Mouse (Mus musculus) embryo, embryonic 9.5 days (tissue): Measurements from ENCODE around the gene Gpr107.

Source experiments
- DNase-seq: peaks from one replicate; pipeline ENCODE4 v3.0.0-alpha.2; 2017; ENCODE audit errors: extremely low spot score

The Gpr107 gene

DNA sequence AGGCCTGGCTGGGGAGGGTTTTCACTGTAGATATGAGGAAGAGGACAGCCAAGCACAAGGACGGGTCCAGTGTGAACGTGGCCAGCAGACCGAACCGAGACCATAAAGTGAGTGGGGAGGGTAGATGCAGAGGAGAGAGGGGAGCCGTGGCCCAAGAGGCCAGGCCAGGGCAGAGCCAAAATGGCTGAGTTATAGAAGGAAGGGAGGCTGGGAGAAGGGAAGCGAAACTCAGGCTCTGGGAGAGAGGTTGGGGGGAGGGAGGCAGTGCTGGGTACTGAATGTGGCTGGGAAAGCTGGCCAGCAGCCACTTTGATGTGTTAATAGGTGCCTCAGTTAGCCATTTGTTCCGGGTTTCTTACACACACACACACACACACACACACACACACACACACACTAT, 24.9 kb upstream of the Gpr107 start:
- DNase-seq = no peak

DNA sequence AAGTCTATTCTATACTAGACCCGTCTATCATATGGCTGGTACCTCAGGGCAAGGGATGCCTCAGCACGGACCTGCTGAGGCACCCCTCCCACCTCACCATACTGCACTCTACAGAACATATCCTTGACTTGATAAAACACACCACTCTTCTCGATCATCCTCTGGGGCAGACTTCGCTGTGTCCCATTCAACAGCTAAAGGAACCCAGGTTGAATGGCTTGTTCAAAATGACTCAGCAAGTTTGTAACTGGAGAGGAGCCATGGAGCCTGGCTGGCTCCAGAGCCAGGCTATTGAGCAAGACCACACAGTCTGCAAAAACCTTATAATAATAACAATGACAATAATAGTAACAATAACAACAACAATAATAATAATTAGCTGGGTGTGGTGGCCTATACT, 24.2 kb upstream of the Gpr107 start:
- DNase-seq = no peak

DNA sequence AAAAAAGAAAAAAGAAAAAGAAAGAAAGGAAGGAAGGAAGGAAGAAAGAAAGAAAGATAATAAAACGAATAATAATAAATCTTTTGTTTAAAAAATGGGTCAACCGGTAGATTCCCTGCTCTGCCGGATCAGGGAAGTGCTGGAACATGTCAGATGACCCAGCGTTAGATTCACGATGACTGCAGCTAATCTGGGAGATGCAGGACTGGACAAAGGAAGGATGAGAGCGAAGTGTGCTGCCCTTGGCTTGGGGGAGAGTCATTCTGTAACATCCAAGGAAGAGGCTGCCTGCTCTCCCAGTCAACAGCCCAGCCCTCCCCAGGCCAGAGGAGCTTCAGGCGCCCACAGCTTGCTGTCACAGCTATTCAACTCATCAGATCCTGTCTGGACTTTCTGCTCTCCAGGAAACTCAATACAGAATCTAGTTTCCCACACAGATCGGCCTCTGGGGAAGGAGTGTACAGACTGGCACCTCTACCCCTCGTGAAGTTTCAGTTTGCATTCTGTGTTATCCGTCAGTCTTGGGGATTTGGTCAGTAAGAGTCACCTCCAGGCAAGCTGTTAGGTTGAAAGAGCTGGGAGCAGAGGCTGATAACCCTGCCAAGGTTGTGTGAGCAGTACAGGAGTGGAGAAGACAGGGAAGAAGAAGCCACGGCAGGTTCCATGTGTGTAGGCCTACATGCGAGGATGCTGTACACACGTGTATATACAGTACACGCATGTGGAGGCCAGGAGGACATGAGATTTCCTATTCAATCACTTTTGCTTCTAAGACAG, 22.2 kb upstream of the Gpr107 start:
- no peak for DNase-seq

DNA sequence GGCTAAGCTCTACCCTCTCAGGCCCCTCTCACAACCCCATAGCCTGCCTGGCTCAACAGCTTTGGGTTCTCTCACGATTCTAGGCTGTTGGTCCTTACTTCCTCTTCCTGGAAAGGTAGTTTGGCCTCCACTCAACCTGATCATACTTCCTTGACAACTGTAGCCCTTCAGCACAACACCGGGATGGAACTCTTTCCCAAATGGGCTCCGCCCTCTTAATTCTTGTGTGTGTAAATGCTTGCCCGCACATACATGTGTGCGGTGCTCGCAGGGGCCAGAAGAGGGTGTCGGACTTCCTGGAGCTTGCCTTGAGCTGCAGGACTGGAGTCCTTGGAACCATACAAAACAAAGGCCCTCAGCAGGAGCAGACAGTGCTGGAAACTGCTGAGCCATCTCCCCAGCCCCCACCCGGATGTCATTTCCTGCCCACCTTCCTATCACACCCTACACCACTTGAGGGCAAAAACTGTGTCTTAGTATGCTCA, 21.3 kb upstream of the Gpr107 start:
- DNase-seq = no peak

DNA sequence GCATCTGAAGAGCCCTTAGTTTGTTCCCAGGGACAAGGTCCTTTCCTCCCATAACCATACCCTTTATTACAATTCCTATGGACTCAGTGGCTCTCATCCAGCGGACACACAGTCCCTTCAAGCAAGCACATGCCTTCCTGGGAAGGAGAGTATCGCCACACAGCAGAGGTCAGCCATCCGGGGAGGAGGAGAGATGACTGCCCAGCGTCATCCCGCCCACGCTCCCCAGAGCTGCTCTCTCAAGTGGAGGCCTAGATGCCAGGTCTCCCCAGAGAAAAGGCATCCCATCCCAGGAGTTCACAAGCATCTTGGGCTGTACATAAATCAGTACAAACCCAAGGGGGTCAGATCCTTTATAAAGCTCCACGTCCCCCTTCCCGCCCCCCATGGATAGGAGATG, 19.4 kb upstream of the Gpr107 start:
- no peak for DNase-seq

DNA sequence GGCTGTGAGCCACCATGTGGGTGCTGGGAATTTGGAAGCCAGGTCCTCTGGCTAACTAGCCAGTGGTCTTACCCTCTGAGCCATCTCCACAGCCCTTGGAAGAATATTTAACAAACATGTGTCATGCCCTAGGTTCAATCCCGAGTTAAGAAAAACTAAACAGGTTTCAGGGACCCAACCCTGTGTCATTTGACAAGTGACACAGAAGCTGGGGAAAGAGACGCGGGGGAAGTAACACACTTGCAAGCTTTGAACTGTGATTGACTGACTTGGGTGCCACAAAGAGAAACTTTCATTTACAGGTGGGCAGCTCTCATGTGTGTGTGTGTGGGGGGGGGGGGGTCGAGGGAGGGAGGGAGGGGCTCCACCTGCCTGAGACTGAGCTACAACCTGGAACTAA, 18.1 kb upstream of the Gpr107 start:
- DNase-seq = no peak

DNA sequence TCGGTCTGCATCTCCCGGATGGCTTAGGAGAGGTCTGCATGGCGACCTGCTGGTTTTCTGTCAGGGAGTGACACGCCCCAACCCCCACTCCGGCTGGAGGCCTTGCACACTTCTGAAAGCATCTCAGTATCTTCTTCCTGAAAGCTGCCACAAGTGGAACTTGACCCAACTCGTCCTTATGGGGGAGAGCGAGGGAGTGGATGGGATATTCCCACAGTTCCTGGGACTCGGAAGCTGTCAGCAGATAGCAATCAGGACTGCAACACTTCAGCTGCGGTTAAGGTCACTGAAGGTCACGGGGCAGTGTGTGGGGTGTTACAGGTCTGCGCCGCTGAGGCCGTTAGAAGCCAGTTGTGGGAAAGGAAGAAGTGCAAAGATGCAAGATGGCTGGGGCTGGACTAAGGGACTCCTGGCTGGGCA, 16.6 kb upstream of the Gpr107 start:
- peak; percentile 45 for DNase-seq

DNA sequence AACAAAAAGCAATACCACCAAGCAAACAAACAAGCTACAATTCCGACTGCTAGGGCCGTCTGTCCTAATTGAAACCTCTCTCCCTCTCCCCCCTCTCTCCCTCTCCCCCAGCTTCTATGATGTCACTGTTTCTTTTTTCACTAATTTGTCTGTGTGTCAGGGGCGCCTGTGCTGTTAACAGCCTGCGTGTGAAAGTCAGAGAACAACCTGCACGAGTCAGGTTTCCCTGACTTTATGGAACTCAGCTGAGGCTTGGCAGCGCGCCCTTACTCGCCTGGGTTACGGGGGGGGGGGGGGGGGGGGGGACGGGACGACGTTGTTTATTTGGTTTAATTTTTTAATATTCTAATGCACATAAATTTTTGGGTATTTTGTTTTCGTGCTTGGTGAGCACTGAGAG, 15.8 kb upstream of the Gpr107 start:
- no peak for DNase-seq

DNA sequence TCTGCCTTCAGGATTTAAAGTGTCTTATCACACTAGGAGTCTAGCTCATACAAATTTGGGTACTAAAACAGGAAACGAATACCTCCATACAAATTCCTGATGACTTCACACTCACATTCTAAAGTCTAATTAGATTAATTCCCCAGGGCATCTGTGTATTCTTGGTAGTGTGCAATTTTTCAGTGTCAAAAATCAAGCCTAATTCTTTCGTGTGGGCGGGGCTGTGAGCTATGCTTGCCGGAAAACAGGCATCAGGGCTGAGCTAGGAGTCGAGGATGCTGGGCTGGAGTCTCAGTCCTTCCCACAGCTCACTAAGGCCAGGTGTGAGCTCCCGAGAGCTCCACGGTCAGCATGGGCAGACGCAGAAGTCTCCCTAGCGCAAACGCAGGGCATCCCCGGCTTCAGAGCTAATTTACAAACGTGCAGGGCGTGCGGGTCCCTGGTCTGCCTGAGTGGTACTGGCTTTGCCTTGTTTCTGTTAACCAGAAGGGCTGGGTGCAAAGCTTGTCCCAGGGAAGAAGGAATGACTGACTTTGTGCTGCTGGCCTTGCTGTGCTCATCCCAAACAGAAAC, 15.0 kb upstream of the Gpr107 start:
- no peak for DNase-seq

DNA sequence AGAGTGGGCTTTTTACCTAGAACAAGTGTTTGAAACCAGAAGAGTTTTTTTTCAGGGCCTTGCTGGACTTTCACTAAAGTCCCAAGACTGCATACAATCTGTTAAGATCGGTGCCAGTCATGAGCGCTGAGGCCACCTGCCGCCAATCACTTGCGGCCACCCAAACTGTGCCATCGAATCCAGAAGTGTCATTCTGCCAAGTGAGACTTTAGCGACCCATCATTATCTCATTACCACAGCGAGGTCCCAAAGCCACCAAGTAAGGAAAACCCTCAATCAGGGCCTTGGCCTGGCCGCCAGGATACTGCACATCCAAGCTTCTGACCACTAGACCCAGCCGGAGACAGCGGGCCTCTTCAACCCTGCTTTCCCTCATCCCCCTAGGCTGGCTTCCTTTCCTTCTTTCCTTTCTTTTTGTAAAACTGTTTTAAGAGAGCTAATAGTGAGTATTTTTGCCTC, 12.9 kb upstream of the Gpr107 start:
- no peak for DNase-seq

DNA sequence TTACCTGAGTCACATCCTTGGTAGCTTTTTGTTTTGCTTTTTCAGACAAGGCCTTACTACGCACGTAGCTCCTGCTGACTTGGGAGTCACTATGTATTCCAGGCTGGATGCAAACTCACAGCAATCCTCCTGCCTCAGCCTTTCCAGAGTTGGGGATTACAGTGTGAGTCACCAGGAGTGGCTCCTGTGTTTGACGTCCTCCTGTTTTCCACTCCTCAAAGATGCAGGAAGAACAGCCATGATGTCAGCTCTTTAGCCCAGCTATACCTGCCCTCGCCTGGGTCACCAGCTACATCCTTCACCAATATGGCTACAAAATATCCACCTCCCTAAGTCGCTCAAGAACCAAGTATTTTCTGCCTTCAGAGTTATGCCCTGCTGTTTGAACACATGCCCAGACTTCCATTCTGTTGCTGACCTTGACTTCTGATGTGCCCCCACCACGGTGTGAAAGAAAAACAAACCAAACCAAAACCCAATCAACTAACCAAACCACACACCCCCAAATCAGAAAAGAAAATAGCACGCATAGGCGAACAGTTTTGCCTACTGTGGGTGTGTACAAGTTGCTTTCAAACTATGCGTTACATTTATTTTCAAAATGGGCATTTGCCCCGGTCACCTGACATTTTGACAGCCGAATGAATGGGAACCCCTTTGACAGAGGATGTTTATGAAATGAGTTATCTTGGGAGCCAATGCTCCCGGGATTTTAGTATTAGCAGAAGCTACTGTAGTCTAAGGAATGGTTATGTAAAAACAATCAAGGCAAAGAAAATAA, 11.9 kb upstream of the Gpr107 start:
- no peak for DNase-seq

DNA sequence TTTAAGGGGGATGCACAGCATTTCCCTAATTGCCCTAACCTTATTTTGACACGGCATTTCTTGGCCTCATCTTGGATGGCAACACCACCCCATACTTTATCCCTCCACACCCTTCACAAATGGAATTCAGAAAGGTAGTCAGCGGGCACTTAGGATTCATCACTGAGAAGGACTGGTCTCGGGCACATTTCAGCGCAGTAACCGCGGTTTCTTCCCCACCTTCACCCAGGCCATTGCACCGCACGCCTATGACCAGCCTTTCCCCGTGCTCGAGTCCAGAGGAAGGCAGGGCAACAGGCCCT, 11.4 kb upstream of the Gpr107 start:
- no peak for DNase-seq

DNA sequence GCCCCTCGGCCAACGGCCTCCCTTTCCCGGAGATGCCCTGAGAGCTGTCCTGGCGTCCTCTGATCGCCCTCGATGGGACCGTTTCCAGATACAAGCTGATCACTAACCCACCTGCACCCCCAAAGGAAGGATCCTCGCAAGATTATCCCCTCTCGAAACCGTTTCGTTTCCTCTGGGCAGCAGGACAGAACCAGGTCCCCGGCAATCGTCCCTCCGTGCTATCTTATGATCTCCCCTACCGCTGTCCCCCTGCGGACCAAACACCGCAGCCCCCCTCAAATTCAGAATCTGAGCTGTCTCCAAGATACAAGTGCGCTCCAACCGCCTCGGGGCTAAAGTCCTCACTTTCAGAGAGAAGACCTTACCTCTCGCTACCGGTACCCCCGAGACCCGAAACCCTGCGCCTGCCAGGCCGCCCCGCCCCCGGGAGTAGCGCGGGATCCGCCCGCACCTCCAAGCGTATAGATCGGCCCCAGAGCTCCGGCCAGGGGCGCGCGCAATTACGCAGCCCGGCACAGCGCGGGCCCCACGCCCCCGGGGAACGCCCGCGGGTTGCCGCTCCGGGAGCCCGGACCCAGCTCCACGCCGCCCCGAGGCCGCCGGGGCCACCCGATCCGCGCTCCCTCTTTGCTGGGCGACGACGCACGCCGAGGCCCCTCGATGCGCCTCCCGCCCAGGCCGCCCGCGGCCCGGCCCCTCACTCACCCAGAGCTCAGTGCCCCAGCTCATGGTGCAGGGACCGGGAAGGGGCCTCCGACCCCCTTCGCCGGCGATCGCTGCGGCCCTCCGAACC, 10.8 kb upstream of the Gpr107 start:
- DNase-seq = peak; percentile 45

DNA sequence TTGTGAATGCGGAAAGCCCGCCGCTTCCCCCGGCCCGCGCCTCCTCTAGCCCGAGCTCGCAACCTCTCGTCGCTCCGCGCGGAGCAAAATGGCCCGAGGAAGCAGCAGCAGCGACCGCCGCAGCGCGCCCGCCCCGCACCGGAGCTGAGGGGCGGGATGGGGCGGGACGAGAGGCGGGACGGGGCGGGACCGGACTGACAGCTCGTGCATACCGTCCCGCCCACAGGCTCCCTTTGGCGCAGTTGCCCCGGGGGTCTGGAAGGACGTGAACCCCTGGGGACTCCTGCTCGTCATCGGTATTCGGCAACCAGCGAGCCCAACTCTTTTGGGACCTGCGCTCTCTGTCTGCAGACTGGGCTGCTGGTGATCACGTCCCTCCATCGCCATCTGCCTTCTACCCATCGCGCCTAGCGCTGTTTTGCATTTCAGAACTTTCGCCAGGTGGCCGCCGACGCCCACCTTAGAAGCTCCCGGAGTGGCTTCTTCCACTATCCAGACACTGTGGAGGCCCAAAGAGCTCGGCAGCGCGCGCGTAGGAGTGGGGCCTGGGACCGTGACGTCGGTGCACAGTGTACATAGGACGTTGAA, 10.2 kb upstream of the Gpr107 start, which contains the start of gene Fnbp1:
TSS of gene Fnbp1 (minus strand) at position 142 of the 588 bp plus-strand sequence.
- peak; percentile 88 for DNase-seq

DNA sequence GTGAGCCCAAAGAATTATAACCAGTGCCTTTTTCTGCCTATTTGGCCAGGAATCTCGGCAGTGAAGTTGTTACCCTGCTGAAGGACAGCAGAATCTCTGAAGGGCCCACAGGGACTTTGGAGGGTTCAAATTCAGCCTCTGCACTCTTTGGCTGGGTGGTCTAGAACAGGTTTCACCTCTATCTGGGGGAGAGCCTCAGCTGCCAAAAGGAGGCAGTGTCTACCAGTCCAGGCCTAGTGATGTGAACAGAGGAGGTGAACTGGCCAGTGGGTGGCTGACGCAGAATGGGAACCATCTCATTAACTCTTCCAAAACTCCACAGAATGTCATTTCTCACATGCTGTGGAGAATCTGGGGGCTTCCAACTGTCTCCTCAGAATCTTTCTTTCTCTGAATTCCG, 9.6 kb upstream of the Gpr107 start:
- no peak for DNase-seq

DNA sequence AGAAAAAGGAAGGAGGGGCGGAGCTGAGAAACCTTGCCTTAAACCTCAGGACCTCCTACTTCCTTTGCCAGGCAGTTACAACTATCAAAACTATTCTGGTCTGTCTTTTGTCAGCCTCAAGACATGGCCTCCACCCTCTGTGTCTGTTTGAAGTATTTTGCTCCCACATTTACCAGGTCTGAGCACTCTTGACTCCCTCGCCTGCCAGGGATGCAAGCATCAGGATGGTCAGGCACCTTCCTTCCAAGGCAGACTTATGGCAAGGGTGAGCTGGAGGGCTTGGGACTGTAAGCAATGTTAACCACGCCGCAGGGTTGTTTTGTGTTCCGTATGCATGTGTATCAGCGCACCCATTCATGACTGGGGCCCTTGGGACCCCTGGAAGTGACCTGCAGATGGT, 8.8 kb upstream of the Gpr107 start:
- no peak for DNase-seq

DNA sequence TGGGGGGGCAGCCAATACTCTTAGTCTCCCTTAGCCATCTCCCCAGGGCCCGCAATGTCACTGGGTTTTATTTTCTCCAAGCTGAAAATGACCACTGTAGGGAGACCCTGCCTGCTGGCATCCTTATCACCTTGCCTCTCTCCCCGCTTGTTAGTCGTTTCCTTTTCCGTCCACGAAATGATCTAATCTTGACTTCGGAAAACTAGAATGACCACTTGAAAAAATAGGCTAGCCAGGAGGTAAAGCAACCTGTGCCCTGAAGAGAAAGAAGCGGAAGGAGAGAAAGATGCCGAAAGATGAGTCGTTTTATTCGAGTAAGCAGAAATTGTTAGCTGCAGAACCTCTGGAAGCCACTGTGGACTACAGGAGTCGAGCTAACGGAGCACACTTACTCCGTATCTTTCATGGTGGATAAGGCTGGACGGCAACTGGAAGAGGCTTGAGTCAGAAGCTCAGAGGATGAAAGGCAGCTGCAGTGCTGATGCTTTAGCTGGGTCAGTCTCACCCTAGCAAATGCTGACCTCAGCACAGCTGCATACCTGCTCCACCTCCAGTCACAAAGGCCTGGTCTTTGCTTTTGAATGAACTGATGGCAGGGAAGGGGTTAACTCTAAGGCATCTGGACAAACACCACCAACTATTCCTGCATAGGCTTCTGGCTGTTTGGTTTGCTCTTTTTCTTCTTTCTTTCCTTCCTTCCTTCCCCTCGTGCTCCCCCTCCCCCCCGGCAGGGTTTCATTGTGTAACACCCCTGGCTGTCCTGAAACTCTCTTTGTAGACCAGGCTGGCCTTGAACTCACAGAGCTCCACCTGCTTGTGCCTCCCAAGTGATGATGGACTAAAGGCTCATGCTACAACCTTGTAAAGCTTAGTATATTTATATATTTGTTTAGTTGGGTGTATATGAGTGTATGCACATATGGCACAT, 8.1 kb upstream of the Gpr107 start:
- DNase-seq = no peak

DNA sequence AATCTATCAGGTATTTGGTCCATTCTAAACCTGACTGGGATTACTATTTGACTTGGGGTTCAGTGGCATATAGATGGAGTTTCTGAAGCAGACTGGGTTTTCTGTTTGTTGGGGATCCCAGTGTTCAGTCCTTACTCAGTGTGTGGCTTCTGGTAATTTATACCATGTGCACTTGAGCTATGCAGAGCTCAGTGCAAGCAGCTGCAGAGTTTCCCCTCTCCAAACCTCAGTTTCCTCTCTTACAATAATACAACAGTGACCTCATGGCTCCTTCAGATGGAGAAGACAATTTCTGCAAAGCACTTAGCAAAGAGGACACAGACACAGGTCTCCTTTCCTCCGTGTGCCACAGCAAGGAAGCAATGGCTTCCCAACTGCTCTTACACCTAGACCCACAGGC, 7.2 kb upstream of the Gpr107 start:
- no peak for DNase-seq

DNA sequence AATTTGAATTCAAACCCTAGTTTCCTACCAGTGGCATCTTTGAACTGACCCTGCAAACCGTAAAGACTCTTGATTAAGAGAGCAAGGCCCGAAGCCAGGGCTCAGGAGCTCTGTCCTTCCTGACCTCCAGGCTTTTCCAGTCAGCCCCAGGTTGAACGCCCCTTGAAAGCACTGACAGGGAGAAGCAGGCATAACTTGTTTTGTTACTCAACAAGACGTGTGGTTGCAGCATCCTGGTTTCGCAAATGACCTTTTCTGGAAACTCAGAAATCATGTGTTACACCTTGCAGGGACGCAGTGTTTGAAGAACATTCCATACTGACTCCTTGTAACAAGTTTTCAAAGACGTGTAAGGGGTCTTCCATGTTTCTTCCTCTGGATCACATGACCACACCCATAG, 5.1 kb upstream of the Gpr107 start:
- DNase-seq = no peak

DNA sequence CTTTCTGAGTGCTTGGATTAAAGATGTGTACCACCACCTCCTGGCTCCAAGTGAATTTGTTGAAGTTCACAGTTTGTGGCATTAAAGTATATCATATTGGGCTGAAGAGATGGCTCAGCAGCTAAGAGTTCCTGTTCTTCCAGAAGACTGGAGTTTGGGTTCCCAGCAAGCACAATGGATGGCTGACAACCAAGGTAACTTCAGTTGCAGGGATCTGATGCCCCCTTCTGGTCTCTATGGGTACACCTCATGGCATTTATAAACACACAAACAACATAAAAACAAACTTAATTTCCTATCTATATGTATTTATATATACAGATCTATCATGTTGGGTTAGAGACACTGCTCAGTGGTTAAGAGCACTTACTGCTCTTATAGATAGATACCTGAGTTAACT, 1.4 kb upstream of the Gpr107 start:
- DNase-seq = no peak

DNA sequence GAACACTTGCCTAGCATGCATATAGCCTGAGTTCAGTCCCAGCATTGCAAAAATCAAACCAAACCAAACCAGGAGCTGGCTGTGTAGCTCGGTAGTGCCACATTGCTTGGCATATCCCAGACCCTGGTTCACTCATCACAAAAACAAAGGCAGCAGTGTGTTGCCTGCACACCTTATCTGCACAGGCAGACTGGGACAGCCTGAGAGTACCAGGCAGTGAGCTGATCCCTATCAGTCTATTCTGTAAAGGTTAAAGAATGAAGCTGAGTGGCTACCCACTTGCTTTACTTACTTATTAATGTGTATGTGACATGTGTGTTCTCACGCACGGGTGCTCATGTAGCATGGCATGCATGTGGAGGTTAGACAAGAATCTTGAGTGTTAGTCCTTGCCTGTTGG, 4.7 kb downstream of the Gpr107 start:
- DNase-seq = no peak
